Mouse (Mus musculus): Measurements from ENCODE around the gene Topbp1.

DNA sequence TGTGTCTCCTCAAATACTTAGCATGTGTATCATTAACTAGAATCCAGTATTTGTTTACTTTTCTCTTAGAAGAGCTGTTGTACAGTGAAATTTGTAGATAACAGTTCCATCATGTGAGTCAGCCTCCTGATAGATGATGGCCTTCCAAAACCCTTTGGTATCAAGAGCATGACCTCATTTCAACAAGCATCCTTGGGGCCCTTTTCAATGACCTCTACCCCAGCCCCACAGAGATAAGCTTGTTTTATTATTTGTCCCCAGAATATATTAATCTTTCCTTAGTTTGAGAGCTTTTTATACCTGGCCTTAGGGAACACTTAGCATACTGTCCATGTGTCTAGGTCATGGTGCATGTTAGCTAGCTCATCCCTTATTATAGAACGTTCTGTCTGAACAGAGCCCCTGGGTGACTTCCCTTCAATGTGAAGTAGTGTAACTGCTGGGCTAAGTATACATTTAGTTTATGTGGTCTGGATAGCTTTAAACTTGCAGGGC is 43.0 kb downstream of the Topbp1 start:
- no peak for TF ChIP-seq UBTF (IDR thresholded peaks at IDR 0.05; ENCODE audit: low read depth, low read length)
- no peak for TF ChIP-seq ZNF384 (IDR thresholded peaks at IDR 0.05; ENCODE audit: low read depth, low read length)
- no peak for TF ChIP-seq EP300 (IDR thresholded peaks at IDR 0.05; ENCODE audit: low read length)
- no peak for TF ChIP-seq CTCF (conservative IDR thresholded peaks at IDR 0.05 in 1 of 2, IDR thresholded peaks at IDR 0.05 in 1 of 2; ENCODE audit: low read depth in 2 of 2, low read length in 2 of 2)
- TF ChIP-seq NELFE (IDR thresholded peaks at IDR 0.05; ENCODE audit: low read depth, low read length): no peak
- no peak for TF ChIP-seq POLR2AphosphoS2 (IDR thresholded peaks at IDR 0.05; ENCODE audit: low read depth, low read length)
- no peak for TF ChIP-seq MAFK (IDR thresholded peaks at IDR 0.05; ENCODE audit: insufficient replicate concordance, low read length)
- TF ChIP-seq SIN3A (IDR thresholded peaks at IDR 0.05; ENCODE audit: low read length): no peak
- TF ChIP-seq ETS1 (conservative IDR thresholded peaks at IDR 0.05; ENCODE audit: low read depth, low read length): no peak
- no peak for TF ChIP-seq POLR2A (IDR thresholded peaks at IDR 0.05; ENCODE audit: low read depth, low read length)

Measured in CH12.LX (cell line).